Mouse (Mus musculus): Measurements from ENCODE around the gene Prss8. TPM values are rescaled to one million over a fixed set of nuclear protein-coding genes. Genes with fewer than 3 reads are reported as not detected.

Prss8 gene
- polyA plus RNA-seq, 1 experiment from 2014 or later, result 1.9 TPM

DNA sequence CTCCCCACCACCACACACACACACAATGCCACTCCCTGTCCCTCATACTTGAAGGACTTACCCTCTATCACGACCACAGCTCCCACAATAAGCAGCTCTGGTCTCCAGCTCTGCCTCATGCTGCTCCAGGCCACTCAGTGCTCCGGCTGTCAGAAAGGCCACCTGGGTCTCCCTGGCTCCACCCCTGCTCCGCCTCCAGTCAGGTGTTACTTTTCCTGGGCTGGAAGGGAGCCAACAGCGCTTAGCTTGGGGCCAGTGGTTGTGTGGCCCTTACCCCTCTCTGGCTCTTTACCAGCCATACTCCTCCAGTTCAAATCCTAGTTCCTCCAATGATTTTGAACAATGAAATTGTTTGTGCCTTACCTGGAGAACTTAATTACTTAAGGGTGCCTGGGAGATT, 39.1 kb downstream of the Prss8 start, which contains the start of gene Prss53:
Gene Prss53 (minus strand): TSS at position 173 of the 400 bp plus-strand sequence.
- no peak within 1 kb of the TSS for H3K4me2 ChIP-seq
- no peak within 1 kb of the TSS for H3K9ac ChIP-seq
- no peaks in the 10 kb centered on the region for H3K9me3 ChIP-seq (replicated peaks)
- no peak for ATAC-seq (replicated peaks; ENCODE audit: insufficient number of reproducible peaks, insufficient read depth, low FRiP score, low read depth)
- H3K4me3 ChIP-seq, result no peak within 1 kb of the TSS
- H3K36me3 ChIP-seq, result peaks cover 40% of the 10 kb centered on the region
- peaks cover 21% of the 10 kb centered on the region for H3K4me1 ChIP-seq (replicated peaks)
- WGBS, result 34% methylated on average over 4 of the region's 4 CpGs
- no peaks in the 10 kb centered on the region for H3K27me3 ChIP-seq
- H3K27ac ChIP-seq, result no peak within 1 kb of the TSS

DNA sequence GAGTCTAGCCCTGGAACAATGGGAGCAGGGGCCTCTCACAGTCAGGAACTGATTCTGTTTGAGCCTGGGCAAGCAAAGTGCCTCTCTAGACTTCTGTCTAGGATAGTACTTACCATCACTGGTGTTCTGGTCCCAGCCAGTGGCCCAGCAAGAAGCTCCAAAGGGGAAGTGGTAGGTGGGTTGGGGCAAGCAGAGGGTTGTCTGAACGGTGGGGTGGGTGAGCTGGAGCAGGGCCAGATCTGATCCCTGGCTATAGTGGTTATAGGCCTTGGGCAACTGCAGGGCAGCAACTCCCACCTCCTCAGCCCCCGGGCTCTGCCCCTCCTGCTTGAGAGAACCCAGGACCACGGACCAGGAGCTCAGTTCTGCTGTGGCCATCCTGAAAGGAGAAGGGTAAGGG, 41.1 kb downstream of the Prss8 start:
- no peak overlapping the region for H3K27ac ChIP-seq
- H3K36me3 ChIP-seq, result peaks cover 54% of the 10 kb centered on the region
- peaks cover 19% of the 10 kb centered on the region for H3K4me1 ChIP-seq (replicated peaks)
- no peak overlapping the region for H3K9ac ChIP-seq
- H3K4me3 ChIP-seq, result no peak overlapping the region
- H3K27me3 ChIP-seq, result no peaks in the 10 kb centered on the region
- WGBS, result 54% methylated on average over 3 of the region's 3 CpGs
- H3K9me3 ChIP-seq (replicated peaks), result no peaks in the 10 kb centered on the region
- ATAC-seq (replicated peaks; ENCODE audit: insufficient number of reproducible peaks, insufficient read depth, low FRiP score, low read depth), result no peak
- H3K4me2 ChIP-seq, result no peak overlapping the region

DNA sequence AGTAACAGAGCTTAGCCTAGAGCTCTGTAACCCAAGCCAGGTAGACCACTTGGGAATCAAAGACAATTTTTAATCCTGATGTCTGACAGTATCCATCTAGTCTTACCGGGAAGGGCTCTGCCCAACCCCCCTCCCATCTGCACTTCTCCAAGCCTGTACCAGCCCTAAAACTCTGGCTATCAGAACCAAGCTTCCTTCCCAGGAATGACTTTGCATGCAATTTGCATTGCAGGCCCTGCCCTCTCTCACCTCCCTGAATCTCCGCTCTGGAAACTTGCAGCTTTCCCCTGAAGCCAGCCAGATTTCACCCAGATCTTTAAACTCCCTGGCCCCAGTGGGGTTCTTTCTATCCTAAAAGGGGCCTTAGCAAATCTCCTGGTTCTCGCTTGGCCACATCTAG, 42.1 kb downstream of the Prss8 start:
- H3K4me2 ChIP-seq, result no peak overlapping the region
- ATAC-seq (replicated peaks; ENCODE audit: insufficient number of reproducible peaks, insufficient read depth, low FRiP score, low read depth), result no peak
- peaks cover 29% of the 10 kb centered on the region for H3K4me1 ChIP-seq (replicated peaks)
- no peak overlapping the region for H3K9ac ChIP-seq
- no peaks in the 10 kb centered on the region for H3K9me3 ChIP-seq (replicated peaks)
- no peak overlapping the region for H3K4me3 ChIP-seq
- no peak overlapping the region for H3K27ac ChIP-seq
- 75% methylated on average over 3 of the region's 3 CpGs for WGBS
- peaks cover 53% of the 10 kb centered on the region for H3K36me3 ChIP-seq
- H3K27me3 ChIP-seq, result no peaks in the 10 kb centered on the region

DNA sequence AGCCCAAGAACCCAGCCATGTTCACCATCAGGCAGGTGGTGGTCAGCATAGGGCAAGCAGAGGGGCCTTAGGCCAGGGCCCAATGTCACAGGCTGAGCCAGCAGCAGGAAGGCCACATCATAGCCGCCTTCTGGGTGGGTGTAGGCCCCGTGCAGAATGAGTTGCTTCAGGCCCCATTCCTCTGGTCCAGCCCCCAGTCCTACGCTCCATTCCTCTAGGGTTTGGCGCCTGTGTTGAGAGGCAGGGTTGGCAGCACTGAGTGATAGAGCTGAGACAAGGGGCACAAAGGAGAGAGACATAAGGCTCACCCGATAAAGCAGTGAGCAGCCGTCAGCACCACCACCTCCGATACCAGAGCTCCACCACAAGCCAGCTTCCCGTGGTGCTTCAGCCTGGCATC, 42.7 kb downstream of the Prss8 start:
- H3K4me2 ChIP-seq, result no peak overlapping the region
- no peak overlapping the region for H3K9ac ChIP-seq
- no peak overlapping the region for H3K4me3 ChIP-seq
- H3K36me3 ChIP-seq, result peaks cover 59% of the 10 kb centered on the region
- no peak for ATAC-seq (replicated peaks; ENCODE audit: insufficient number of reproducible peaks, insufficient read depth, low FRiP score, low read depth)
- peaks cover 33% of the 10 kb centered on the region for H3K4me1 ChIP-seq (replicated peaks)
- no peaks in the 10 kb centered on the region for H3K9me3 ChIP-seq (replicated peaks)
- WGBS, result 74% methylated on average over 8 of the region's 8 CpGs
- H3K27ac ChIP-seq, result no peak overlapping the region
- H3K27me3 ChIP-seq, result no peaks in the 10 kb centered on the region

DNA sequence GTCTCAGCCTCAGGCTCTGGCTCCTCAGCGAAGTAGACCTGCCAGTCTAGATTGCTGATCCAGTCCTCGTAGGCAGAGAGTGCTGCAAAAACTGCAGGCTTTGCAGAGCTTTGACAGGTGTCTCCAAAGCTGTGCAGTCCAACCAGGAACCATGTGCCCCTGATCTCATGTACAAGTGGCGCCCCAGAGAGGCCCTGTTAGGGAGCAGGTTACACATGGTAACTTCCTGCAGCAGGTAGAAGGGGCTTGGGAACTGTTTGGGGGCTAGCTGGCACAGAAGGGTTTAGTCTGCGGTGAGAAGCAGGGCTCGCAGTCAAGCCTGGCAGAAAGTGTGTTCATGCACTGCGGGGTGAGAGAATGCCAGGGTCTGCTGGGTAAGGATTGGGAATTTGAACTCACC, 43.4 kb downstream of the Prss8 start:
- Histone ChIP-seq H3K27ac (no peak overlapping the region), H3K9me3 (replicated peaks) (no peaks in the 10 kb centered on the region), H3K4me1 (replicated peaks) (peaks cover 33% of the 10 kb centered on the region), H3K4me2 (no peak overlapping the region), H3K36me3 (peaks cover 65% of the 10 kb centered on the region), H3K27me3 (no peaks in the 10 kb centered on the region), H3K4me3 (no peak overlapping the region), H3K9ac (no peak overlapping the region)
- no peak for ATAC-seq (replicated peaks; ENCODE audit: insufficient number of reproducible peaks, insufficient read depth, low FRiP score, low read depth)
- 87% methylated on average over 6 of the region's 6 CpGs for WGBS

DNA sequence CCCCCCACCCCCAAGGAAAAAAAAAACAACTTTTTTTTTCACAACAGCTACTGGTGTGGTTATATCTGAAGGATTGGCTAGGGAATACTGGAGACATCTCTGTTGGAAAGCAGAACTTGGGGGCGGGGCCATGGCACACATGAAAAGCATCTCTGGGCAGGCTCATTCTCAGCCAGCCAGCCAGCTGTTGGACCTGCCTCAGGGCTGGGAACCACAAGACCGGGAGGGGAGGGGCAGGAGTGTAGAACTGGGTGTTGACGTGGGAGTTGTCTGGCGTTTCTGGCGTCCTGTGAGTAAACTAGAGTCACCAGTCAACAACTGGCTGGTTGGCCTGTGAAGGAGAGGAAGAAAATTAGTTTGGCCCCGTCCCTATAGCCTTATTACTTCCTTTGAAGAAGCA, 44.0 kb downstream of the Prss8 start:
- no peak overlapping the region for H3K9ac ChIP-seq
- H3K9me3 ChIP-seq (replicated peaks), result no peaks in the 10 kb centered on the region
- no peaks in the 10 kb centered on the region for H3K27me3 ChIP-seq
- WGBS, result 57% methylated on average over 6 of the region's 6 CpGs
- no peak overlapping the region for H3K4me2 ChIP-seq
- no peak for ATAC-seq (replicated peaks; ENCODE audit: insufficient number of reproducible peaks, insufficient read depth, low FRiP score, low read depth)
- H3K4me1 ChIP-seq (replicated peaks), result peaks cover 33% of the 10 kb centered on the region
- no peak overlapping the region for H3K27ac ChIP-seq
- no peak overlapping the region for H3K4me3 ChIP-seq
- H3K36me3 ChIP-seq, result peaks cover 71% of the 10 kb centered on the region

DNA sequence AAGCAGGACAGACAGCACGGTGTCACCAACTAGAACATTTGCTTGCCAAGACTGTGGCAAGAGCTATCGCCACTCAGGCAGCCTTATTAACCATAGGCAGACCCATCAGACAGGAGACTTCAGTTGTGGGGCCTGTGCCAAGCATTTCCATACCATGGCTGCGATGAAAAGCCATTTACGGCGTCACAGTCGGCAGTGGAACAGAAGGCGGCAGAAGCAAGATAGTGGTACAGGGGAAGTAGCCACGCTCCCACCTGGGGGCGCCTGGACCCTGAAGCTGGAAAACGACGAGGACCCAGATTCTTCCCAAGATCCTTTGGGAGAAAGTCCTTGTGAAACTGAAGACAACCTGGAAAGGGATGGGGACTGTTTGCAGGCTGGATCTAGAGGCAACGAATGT, 49.5 kb downstream of the Prss8 start:
- H3K27me3 ChIP-seq, result no peaks in the 10 kb centered on the region
- no peaks in the 10 kb centered on the region for H3K9me3 ChIP-seq (replicated peaks)
- no peak overlapping the region for H3K4me2 ChIP-seq
- no peak overlapping the region for H3K27ac ChIP-seq
- no peak for ATAC-seq (replicated peaks; ENCODE audit: insufficient number of reproducible peaks, insufficient read depth, low FRiP score, low read depth)
- 84% methylated on average over 12 of the region's 12 CpGs for WGBS
- peaks cover 69% of the 10 kb centered on the region for H3K36me3 ChIP-seq
- no peak overlapping the region for H3K9ac ChIP-seq
- H3K4me3 ChIP-seq, result no peak overlapping the region
- H3K4me1 ChIP-seq (replicated peaks), result peaks cover 35% of the 10 kb centered on the region

DNA sequence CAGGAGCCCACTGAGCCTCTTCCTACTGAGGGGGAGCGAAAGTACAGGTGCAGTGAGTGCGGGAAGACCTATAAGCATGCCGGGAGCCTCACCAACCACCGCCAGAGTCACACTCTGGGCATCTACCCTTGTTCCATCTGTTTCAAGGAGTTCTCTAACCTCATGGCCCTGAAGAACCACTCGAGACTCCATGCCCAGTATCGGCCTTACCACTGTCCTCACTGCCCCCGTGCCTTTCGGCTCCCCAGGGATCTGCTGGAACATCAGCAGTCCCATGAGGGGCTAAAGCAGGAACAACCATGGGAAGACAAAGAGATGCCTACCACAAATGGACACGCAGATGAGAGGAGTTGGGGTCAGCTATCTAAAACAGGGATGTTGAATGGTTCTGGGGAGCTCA, 50.6 kb downstream of the Prss8 start:
- 95% methylated on average over 9 of the region's 9 CpGs for WGBS
- Histone ChIP-seq H3K4me3 (no peak overlapping the region), H3K27ac (no peak overlapping the region), H3K4me1 (replicated peaks) (peaks cover 36% of the 10 kb centered on the region), H3K27me3 (no peaks in the 10 kb centered on the region), H3K9me3 (replicated peaks) (no peaks in the 10 kb centered on the region), H3K4me2 (no peak overlapping the region), H3K9ac (no peak overlapping the region), H3K36me3 (peaks cover 61% of the 10 kb centered on the region)
- ATAC-seq (replicated peaks; ENCODE audit: insufficient number of reproducible peaks, insufficient read depth, low FRiP score, low read depth), result no peak

DNA sequence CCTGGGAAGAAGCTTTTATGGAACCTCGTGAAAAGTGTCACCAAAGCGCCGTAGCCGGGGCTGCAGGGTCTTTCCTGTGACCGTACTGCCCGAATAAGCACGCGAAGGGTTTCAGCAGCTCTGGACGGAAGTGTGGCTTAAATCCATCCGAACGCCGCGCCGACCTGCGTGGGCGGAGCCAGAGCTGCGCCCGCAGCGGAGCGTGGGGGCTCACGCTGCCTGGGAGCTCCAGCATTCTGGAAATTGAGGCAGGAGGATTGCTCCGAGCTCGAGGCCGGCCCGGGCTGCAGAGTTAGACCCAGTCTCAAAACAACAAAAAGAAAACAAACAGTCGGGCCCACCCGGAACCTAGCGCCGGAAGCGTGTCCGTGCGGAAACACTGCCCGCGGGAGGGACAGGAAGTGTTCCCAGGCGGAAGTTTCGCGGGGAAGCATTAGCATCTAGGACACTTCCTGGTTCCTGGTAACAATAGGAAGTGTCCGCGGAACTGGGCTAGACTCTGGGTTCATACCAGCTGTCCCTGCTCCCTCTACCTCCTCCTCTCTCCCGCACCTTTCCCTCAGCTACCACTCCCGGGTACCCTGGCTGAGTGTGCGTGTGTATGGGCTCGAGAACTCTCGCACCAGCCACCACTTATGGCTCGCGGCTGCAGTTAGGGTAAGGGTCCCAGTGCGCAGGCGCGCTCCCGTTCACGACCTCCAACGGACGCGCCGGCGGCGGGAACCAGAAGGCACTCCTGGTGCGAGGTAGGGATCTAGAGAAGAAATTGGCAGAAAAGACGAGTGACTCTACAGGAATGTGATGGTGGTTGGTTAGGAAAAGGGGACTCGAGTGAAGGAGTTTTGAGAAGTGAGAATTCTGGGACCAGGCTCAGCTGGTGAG, 53.2 kb downstream of the Prss8 start, which contains the start of gene Zfp668:
Gene Zfp668 (minus strand): TSS at position 362 of the 882 bp plus-strand sequence.
- H3K27me3 ChIP-seq, result no peaks in the 10 kb centered on the region
- ATAC-seq (replicated peaks; ENCODE audit: insufficient number of reproducible peaks, insufficient read depth, low FRiP score, low read depth), result peak; percentile 49
- H3K27ac ChIP-seq, result peak within 1 kb of the TSS; percentile 99
- H3K4me2 ChIP-seq, result peak within 1 kb of the TSS; percentile 86
- under 1% methylated on average over 60 of the region's 60 CpGs for WGBS
- peaks cover 36% of the 10 kb centered on the region for H3K36me3 ChIP-seq
- H3K4me3 ChIP-seq, result peak within 1 kb of the TSS; percentile 88
- H3K4me1 ChIP-seq (replicated peaks), result peaks cover 25% of the 10 kb centered on the region
- H3K9me3 ChIP-seq (replicated peaks), result no peaks in the 10 kb centered on the region
- H3K9ac ChIP-seq, result peak within 1 kb of the TSS; percentile 96

DNA sequence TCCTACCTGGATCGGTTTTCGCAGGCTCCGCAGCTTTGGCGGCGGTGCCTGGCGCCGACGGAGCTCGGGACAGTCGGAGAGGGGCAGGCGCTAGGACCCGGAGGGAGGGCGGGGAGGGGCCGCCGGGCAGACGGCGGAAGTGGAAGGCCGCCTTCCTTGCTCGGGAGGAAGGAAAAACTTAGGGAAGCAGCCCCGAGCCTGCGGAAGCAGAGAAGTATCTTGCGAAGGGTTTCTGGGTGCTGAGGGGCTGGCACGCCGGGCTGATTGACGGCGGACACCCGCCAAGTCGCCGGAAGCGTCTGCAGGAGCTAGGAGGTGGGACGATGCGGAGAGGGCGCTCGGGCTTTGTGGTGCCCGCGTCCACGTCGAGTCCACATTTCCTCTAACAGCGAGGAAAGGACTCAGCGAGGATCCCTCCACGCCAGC, 53.9 kb downstream of the Prss8 start, which contains the start of gene Zfp646:
Gene Zfp646 (plus strand): TSS at position 181 of the 426 bp plus-strand sequence.
- peak within 1 kb of the TSS; percentile 88 for H3K4me3 ChIP-seq
- H3K27ac ChIP-seq, result peak within 1 kb of the TSS; percentile 99
- no peaks in the 10 kb centered on the region for H3K9me3 ChIP-seq (replicated peaks)
- H3K4me2 ChIP-seq, result peak within 1 kb of the TSS; percentile 86
- peaks cover 25% of the 10 kb centered on the region for H3K4me1 ChIP-seq (replicated peaks)
- H3K27me3 ChIP-seq, result no peaks in the 10 kb centered on the region
- ATAC-seq (replicated peaks; ENCODE audit: insufficient number of reproducible peaks, insufficient read depth, low FRiP score, low read depth), result peak; percentile 88
- under 1% methylated on average over 41 of the region's 41 CpGs for WGBS
- H3K9ac ChIP-seq, result peak within 1 kb of the TSS; percentile 96
- peaks cover 30% of the 10 kb centered on the region for H3K36me3 ChIP-seq
